Mouse (Mus musculus) ovary, adult 18-20 months (tissue): ENCODE results near the gene Gng3.
"Not testable (repeated sequence)": the region's sequence is repeated elsewhere in the genome, so short reads cannot be mapped to it uniquely, and the experiment has no call there.

Experiments
- DNase-seq: peaks from one replicate; pipeline ENCODE4 v3.0.0; 2022; ENCODE audit warnings: low spot score, mixed read lengths

Gene Gng3

GRCm38 (mm10) chr19:8839103-8839907 is at the start of gene Gng3:
Gene Gng3 (minus strand): TSS chr19:8839194.
- no peak for DNase-seq

- DNase-seq = no peak
These were observed 48.8 kb upstream of the Gng3 start for GRCm38 (mm10) chr19:8887585-8888463.

- no peak for DNase-seq
These were observed 48.1 kb upstream of the Gng3 start for GRCm38 (mm10) chr19:8886916-8887584.

GRCm38 (mm10) chr19:8883616-8884015 is 44.6 kb upstream of the Gng3 start, which contains the start of the genes Lbhd1 and Gm49403:
Gene Lbhd1 (plus strand): TSS chr19:8883732.
Gene Gm49403 (plus strand): TSS chr19:8883930.
- no peak for DNase-seq

GRCm38 (mm10) chr19:8881034-8881392 is 42.0 kb upstream of the Gng3 start:
- DNase-seq = no peak

- peak; percentile 87 for DNase-seq
These were observed 41.5 kb upstream of the Gng3 start, which contains the start of gene Uqcc3 for GRCm38 (mm10) chr19:8880311-8881033. Gene Uqcc3 (minus strand): TSS chr19:8880923.

GRCm38 (mm10) chr19:8875031-8875430 is 36.0 kb upstream of the Gng3 start:
- no peak for DNase-seq

GRCm38 (mm10) chr19:8872266-8872840 is 33.4 kb upstream of the Gng3 start:
- no peak for DNase-seq

GRCm38 (mm10) chr19:8871267-8872186 is 32.5 kb upstream of the Gng3 start, which contains the start of gene Ubxn1:
Gene Ubxn1 (plus strand): TSS chr19:8871496.
- DNase-seq = peak; percentile 98

GRCm38 (mm10) chr19:8870838-8871237 is 31.8 kb upstream of the Gng3 start:
- DNase-seq = no peak

- DNase-seq = not testable (repeated sequence)
These were observed 31.4 kb upstream of the Gng3 start for GRCm38 (mm10) chr19:8870381-8870780.

GRCm38 (mm10) chr19:8864265-8864664 is 25.3 kb upstream of the Gng3 start:
- no peak for DNase-seq

- DNase-seq = no peak
These were observed 20.0 kb upstream of the Gng3 start for GRCm38 (mm10) chr19:8859018-8859417.

GRCm38 (mm10) chr19:8857689-8858088 is 18.7 kb upstream of the Gng3 start:
- no peak for DNase-seq

GRCm38 (mm10) chr19:8853117-8853516 is 14.1 kb upstream of the Gng3 start:
- no peak for DNase-seq

GRCm38 (mm10) chr19:8852236-8852928 is 13.4 kb upstream of the Gng3 start:
- no peak for DNase-seq

GRCm38 (mm10) chr19:8851639-8852038 is 12.6 kb upstream of the Gng3 start:
- DNase-seq = no peak

GRCm38 (mm10) chr19:8850402-8850901 is 11.5 kb upstream of the Gng3 start, which contains the start of gene Lrrn4cl:
Gene Lrrn4cl (plus strand): TSS chr19:8850768.
- no peak for DNase-seq

GRCm38 (mm10) chr19:8848356-8848755 is 9.4 kb upstream of the Gng3 start:
- no peak for DNase-seq
